Mouse (Mus musculus) embryonic fibroblast, embryonic 13.5 days (primary cell): ENCODE measurements around the gene Chn2.

Experiments
- CTCF ChIP-seq: IDR thresholded peaks from 2 replicates; pipeline ENCODE4 v1.5.1; 2011; ENCODE audit warnings: mild to moderate bottlenecking, control low read depth, low read length, moderate library complexity, borderline replicate concordance; ENCODE audit not compliant: insufficient read depth
- POLR2A ChIP-seq: IDR thresholded peaks from 2 replicates; pipeline ENCODE4 v1.6.1; 2011; ENCODE audit warnings: low read depth, mild to moderate bottlenecking, control low read depth, low read length, moderate library complexity

GRCm38 (mm10) chr6:54056548-54057532 is 17.5 kb downstream of the Chn2 start:
- TF ChIP-seq POLR2A (no peak), CTCF (no peak)
